Mouse (Mus musculus): ENCODE results near the gene Insl6. TPM values are rescaled to one million over a fixed set of nuclear protein-coding genes. Genes with fewer than 3 reads are reported as not detected.
A peak's percentile ranks its signal among the peaks of the same experiment; 100 is the strongest.

Gene Insl6
- 1.7 and 3.2 TPM in 2 replicates for total RNA-seq (2012; rRNA removed)

- Histone ChIP-seq H3K4me1 (ENCODE audit: control insufficient read depth in 2 of 2, insufficient read depth in 2 of 2, low read length in 2 of 2, poor library complexity in 1 of 2) (peaks cover 2 to 4% of the 10 kb centered on the region in 2 experiments; a peak in 1 of 4 replicates), H3K27ac (ENCODE audit: insufficient read depth, low read depth, low read length, poor library complexity, severe bottlenecking) (no peak within 1 kb of the TSS), H3K4me3 (ENCODE audit: insufficient read depth in 1 of 2, low read depth in 1 of 2, low read length in 2 of 2, poor library complexity in 1 of 2, severe bottlenecking in 1 of 2) (peak within 1 kb of the TSS; percentile 56 to 81), H3K9ac (ENCODE audit: insufficient read depth, low read depth, low read length, poor library complexity, severe bottlenecking) (peak within 1 kb of the TSS; percentile 78), H3K36me3 (ENCODE audit: control insufficient read depth, insufficient read depth, low read length, poor library complexity, severe bottlenecking) (no peaks in the 10 kb centered on the region), H3K9me3 (ENCODE audit: control insufficient read depth, insufficient read depth, low read depth, low read length) (no peaks in the 10 kb centered on the region)
- TF ChIP-seq HCFC1 (IDR thresholded peaks at IDR 0.05; ENCODE audit: borderline replicate concordance, insufficient read depth, low read length) (no peak), CHD2 (IDR thresholded peaks at IDR 0.05; ENCODE audit: low read depth, low read length) (no peak), ZNF384 (IDR thresholded peaks at IDR 0.05; ENCODE audit: low read depth, low read length) (no peak), ZC3H11A (IDR thresholded peaks at IDR 0.05; ENCODE audit: borderline replicate concordance, low read depth, low read length) (no peak), MAFK (IDR thresholded peaks at IDR 0.05; ENCODE audit: insufficient read depth, low read depth, low read length) (no peak)
- in situ Hi-C loops (cut with MboI; ENCODE audit: low sequenced_read_pairs in 2 of 2, unreplicated experiment in 2 of 2) = no loop called here
- peak; percentile 44 for DNase-seq (ENCODE audit: low read depth, low spot score)
Observed at GRCm38 (mm10) chr19:29325053-29325851, at the start of gene Insl6. Gene Insl6 (minus strand): TSS chr19:29325356.

- Histone ChIP-seq H3K4me3 (ENCODE audit: insufficient read depth in 1 of 2, low read depth in 1 of 2, low read length in 2 of 2, poor library complexity in 1 of 2, severe bottlenecking in 1 of 2) (no peak overlapping the region), H3K9me3 (ENCODE audit: control insufficient read depth, insufficient read depth, low read depth, low read length) (no peaks in the 10 kb centered on the region), H3K4me1 (ENCODE audit: control insufficient read depth in 2 of 2, insufficient read depth in 2 of 2, low read length in 2 of 2, poor library complexity in 1 of 2) (no peaks in the 10 kb centered on the region), H3K36me3 (ENCODE audit: control insufficient read depth, insufficient read depth, low read length, poor library complexity, severe bottlenecking) (no peaks in the 10 kb centered on the region), H3K9ac (ENCODE audit: insufficient read depth, low read depth, low read length, poor library complexity, severe bottlenecking) (no peak overlapping the region), H3K27ac (ENCODE audit: insufficient read depth, low read depth, low read length, poor library complexity, severe bottlenecking) (no peak overlapping the region)
- DNase-seq (ENCODE audit: low read depth, low spot score) = no peak
- in situ Hi-C loops (cut with MboI; ENCODE audit: low sequenced_read_pairs in 2 of 2, unreplicated experiment in 2 of 2) = no loop called here
- TF ChIP-seq ZC3H11A (IDR thresholded peaks at IDR 0.05; ENCODE audit: borderline replicate concordance, low read depth, low read length) = no peak
- no peak for TF ChIP-seq HCFC1 (IDR thresholded peaks at IDR 0.05; ENCODE audit: borderline replicate concordance, insufficient read depth, low read length)
- no peak for TF ChIP-seq ZNF384 (IDR thresholded peaks at IDR 0.05; ENCODE audit: low read depth, low read length)
- no peak for TF ChIP-seq MAFK (IDR thresholded peaks at IDR 0.05; ENCODE audit: insufficient read depth, low read depth, low read length)
- no peak for TF ChIP-seq CHD2 (IDR thresholded peaks at IDR 0.05; ENCODE audit: low read depth, low read length)
Observed at GRCm38 (mm10) chr19:29374947-29375346, 49.8 kb upstream of the Insl6 start.

- H3K9ac ChIP-seq (ENCODE audit: insufficient read depth, low read depth, low read length, poor library complexity, severe bottlenecking) = no peak overlapping the region
- in situ Hi-C loops (cut with MboI; ENCODE audit: low sequenced_read_pairs in 2 of 2, unreplicated experiment in 2 of 2) = no loop called here
- no peak overlapping the region for H3K4me3 ChIP-seq (ENCODE audit: insufficient read depth in 1 of 2, low read depth in 1 of 2, low read length in 2 of 2, poor library complexity in 1 of 2, severe bottlenecking in 1 of 2)
- H3K4me1 ChIP-seq (ENCODE audit: control insufficient read depth in 2 of 2, insufficient read depth in 2 of 2, low read length in 2 of 2, poor library complexity in 1 of 2) = no peaks in the 10 kb centered on the region
- no peak for TF ChIP-seq HCFC1 (IDR thresholded peaks at IDR 0.05; ENCODE audit: borderline replicate concordance, insufficient read depth, low read length)
- no peak for TF ChIP-seq CHD2 (IDR thresholded peaks at IDR 0.05; ENCODE audit: low read depth, low read length)
- TF ChIP-seq ZNF384 (IDR thresholded peaks at IDR 0.05; ENCODE audit: low read depth, low read length) = no peak
- no peak for TF ChIP-seq ZC3H11A (IDR thresholded peaks at IDR 0.05; ENCODE audit: borderline replicate concordance, low read depth, low read length)
- TF ChIP-seq MAFK (IDR thresholded peaks at IDR 0.05; ENCODE audit: insufficient read depth, low read depth, low read length) = no peak
- no peaks in the 10 kb centered on the region for H3K36me3 ChIP-seq (ENCODE audit: control insufficient read depth, insufficient read depth, low read length, poor library complexity, severe bottlenecking)
- no peak for DNase-seq (ENCODE audit: low read depth, low spot score)
- no peak overlapping the region for H3K27ac ChIP-seq (ENCODE audit: insufficient read depth, low read depth, low read length, poor library complexity, severe bottlenecking)
- no peaks in the 10 kb centered on the region for H3K9me3 ChIP-seq (ENCODE audit: control insufficient read depth, insufficient read depth, low read depth, low read length)
Observed at GRCm38 (mm10) chr19:29373438-29373837, 48.3 kb upstream of the Insl6 start.

- Histone ChIP-seq H3K9me3 (ENCODE audit: control insufficient read depth, insufficient read depth, low read depth, low read length) (no peaks in the 10 kb centered on the region), H3K27ac (ENCODE audit: insufficient read depth, low read depth, low read length, poor library complexity, severe bottlenecking) (no peak overlapping the region), H3K36me3 (ENCODE audit: control insufficient read depth, insufficient read depth, low read length, poor library complexity, severe bottlenecking) (no peaks in the 10 kb centered on the region), H3K9ac (ENCODE audit: insufficient read depth, low read depth, low read length, poor library complexity, severe bottlenecking) (no peak overlapping the region), H3K4me1 (ENCODE audit: control insufficient read depth in 2 of 2, insufficient read depth in 2 of 2, low read length in 2 of 2, poor library complexity in 1 of 2) (no peaks in the 10 kb centered on the region; a peak in 1 of 4 replicates), H3K4me3 (ENCODE audit: insufficient read depth in 1 of 2, low read depth in 1 of 2, low read length in 2 of 2, poor library complexity in 1 of 2, severe bottlenecking in 1 of 2) (no peak overlapping the region)
- no peak for TF ChIP-seq ZNF384 (IDR thresholded peaks at IDR 0.05; ENCODE audit: low read depth, low read length)
- DNase-seq (ENCODE audit: low read depth, low spot score) = no peak
- in situ Hi-C loops (cut with MboI; ENCODE audit: low sequenced_read_pairs in 2 of 2, unreplicated experiment in 2 of 2) = no loop called here
Observed at GRCm38 (mm10) chr19:29372621-29373020, 47.5 kb upstream of the Insl6 start.
